In the genomic region with DNA sequence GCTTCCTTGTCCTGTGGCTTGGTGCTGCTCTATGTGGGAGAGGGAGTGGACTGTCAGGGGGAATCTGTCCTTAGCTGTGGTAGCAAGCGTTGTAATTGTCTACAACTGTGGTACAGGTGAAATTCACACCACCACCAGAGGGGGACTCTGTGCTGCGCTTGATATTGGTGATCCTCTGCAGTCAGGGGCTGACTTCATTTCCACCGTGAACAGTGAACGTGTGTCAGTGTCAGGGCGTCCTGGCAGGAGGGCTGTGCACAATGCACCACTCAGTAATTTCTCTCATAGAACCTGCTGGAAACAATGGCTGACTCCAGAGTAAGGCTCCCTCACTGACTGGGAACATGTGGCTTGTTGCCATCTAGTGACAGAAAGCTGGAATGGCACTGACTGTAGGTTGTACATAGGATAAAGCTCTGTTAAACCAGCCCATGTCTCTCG, we compare ENCODE assay signal across 9 mouse cellular contexts.
DNase-seq lines count a peak whose midpoint lies in the region; ATAC-seq and TF ChIP-seq lines count a peak whose summit lies in the region.
"Had no signal": no experiment of that assay in that cellular context is flagged by ENCODE, and none has a peak within 500 bp of the region (broad histone marks: within the 10 kb centered on the region; RNA-seq: fewer than 3 reads in every experiment).

No protein-coding gene starts in this region.

- H3K9ac ChIP-seq in heart, adult 2 months (ENCODE audit: low read depth, low read length), result no peak overlapping the region
- no peak overlapping the region for H3K9ac ChIP-seq in heart, embryonic 11.5 days (ENCODE audit: low read depth, low read length)
- no peak overlapping the region for H3K9ac ChIP-seq in limb, embryonic 11.5 days (ENCODE audit: low read length)
- H3K9ac ChIP-seq in midbrain, embryonic 14.5 days (replicated peaks; ENCODE audit: low read length), result no peak overlapping the region

- no peaks in the 10 kb centered on the region for H3K79me2 ChIP-seq in heart, adult 2 months (replicated peaks; ENCODE audit: control insufficient read depth, insufficient read depth, low read length)

- H3K4me2 ChIP-seq in heart, embryonic 11.5 days, result no peak overlapping the region
- H3K4me2 ChIP-seq in limb, embryonic 11.5 days (ENCODE audit: low read depth, severe bottlenecking), result no peak overlapping the region
- no peak overlapping the region for H3K4me2 ChIP-seq in midbrain, embryonic 14.5 days (ENCODE audit: low read length)

- peak; percentile 74 for TF ChIP-seq CTCF in heart, adult 2 months (IDR thresholded peaks at IDR 0.05)
- TF ChIP-seq CTCF in kidney, adult 2 months (conservative IDR thresholded peaks at IDR 0.05; ENCODE audit: insufficient read depth, insufficient read length, low read depth, low read length), result peak; percentile 65

- H3K4me1 ChIP-seq in heart, adult 2 months (ENCODE audit: control insufficient read depth, insufficient read depth, low read length), result no peaks in the 10 kb centered on the region
- no peaks in the 10 kb centered on the region for H3K4me1 ChIP-seq in heart, embryonic 11.5 days (ENCODE audit: control insufficient read depth, insufficient read depth, low read length)
- no peaks in the 10 kb centered on the region for H3K4me1 ChIP-seq in kidney, adult 2 months (ENCODE audit: control insufficient read depth, insufficient read depth, low read length)
- H3K4me1 ChIP-seq in limb, embryonic 11.5 days (ENCODE audit: control insufficient read depth, insufficient read depth, low read length), result no peaks in the 10 kb centered on the region
- H3K4me1 ChIP-seq in midbrain, embryonic 14.5 days (ENCODE audit: control insufficient read depth, insufficient read depth, low read length), result no peaks in the 10 kb centered on the region

- peak in 1 of 2 experiments; percentile 22 for DNase-seq in heart, adult 2 months
- DNase-seq in cerebellum, adult 9-10 months, result peak; percentile 49
- DNase-seq in frontal cortex, adult 2 months (ENCODE audit: extremely low spot score in 1 of 2, low spot score in 1 of 2), result peak; percentile 35 to 77
- peak; percentile 59 for DNase-seq in kidney, adult 2 months
- DNase-seq in limb, embryonic 11.5 days (ENCODE audit: low spot score), result peak; percentile 69
- DNase-seq in midbrain, embryonic 14.5 days, result peak; percentile 92
- DNase-seq in thymus, postnatal 14 days, result peak; percentile 33

- TF ChIP-seq POLR2A in heart, adult 2 months (IDR thresholded peaks at IDR 0.05; ENCODE audit: insufficient read depth, low read depth, low read length), result no peak
- no peak for TF ChIP-seq POLR2A in kidney, adult 2 months (IDR thresholded peaks at IDR 0.05; ENCODE audit: low read depth, low read length)

- H3K27me3 ChIP-seq in heart, adult 2 months (ENCODE audit: control insufficient read depth, insufficient read depth, low read length), result no peaks in the 10 kb centered on the region
- H3K27me3 ChIP-seq in heart, embryonic 11.5 days (ENCODE audit: control insufficient read depth, insufficient read depth, low read length), result no peaks in the 10 kb centered on the region
- no peaks in the 10 kb centered on the region for H3K27me3 ChIP-seq in kidney, adult 2 months (replicated peaks; ENCODE audit: control insufficient read depth, insufficient read depth, low read length)
- H3K27me3 ChIP-seq in limb, embryonic 11.5 days (ENCODE audit: control insufficient read depth, insufficient read depth, low read length), result no peaks in the 10 kb centered on the region
- no peaks in the 10 kb centered on the region for H3K27me3 ChIP-seq in midbrain, embryonic 14.5 days (ENCODE audit: control insufficient read depth, insufficient read depth, low read length)

- intact Hi-C loops in heart, adult 2 months (cut with DNase I), result loop anchor here (1.0 to 5.0 kb wide), 2 partner anchors 121 to 186 kb away; no protein-coding TSS in a partner anchor

- WGBS in heart, adult 2 months, result 23% methylated on average over 6 of the region's 6 CpGs
- 25% methylated on average over 6 of the region's 6 CpGs for WGBS in heart, embryonic 11.5 days (ENCODE audit: insufficient replicate concordance)
- 31% methylated on average over 6 of the region's 6 CpGs for WGBS in kidney, adult 2 months
- 30% methylated on average over 6 of the region's 6 CpGs for WGBS in limb, embryonic 11.5 days
- 18% methylated on average over 6 of the region's 6 CpGs for WGBS in midbrain, embryonic 14.5 days

- TF ChIP-seq EP300 in heart, adult 2 months (IDR thresholded peaks at IDR 0.05; ENCODE audit: insufficient read depth, low read depth, low read length), result no peak

- H3K9me3 ChIP-seq in heart, embryonic 11.5 days (replicated peaks; ENCODE audit: control insufficient read depth, low read length), result no peaks in the 10 kb centered on the region
- no peaks in the 10 kb centered on the region for H3K9me3 ChIP-seq in limb, embryonic 11.5 days (ENCODE audit: control insufficient read depth, low read length)
- H3K9me3 ChIP-seq in midbrain, embryonic 14.5 days (ENCODE audit: control insufficient read depth, low read length), result no peaks in the 10 kb centered on the region

- H3K36me3 ChIP-seq in heart, adult 2 months (ENCODE audit: control insufficient read depth, insufficient read depth, low read length), result no peaks in the 10 kb centered on the region
- H3K36me3 ChIP-seq in heart, embryonic 11.5 days (ENCODE audit: control insufficient read depth, insufficient read depth, low read length), result no peaks in the 10 kb centered on the region
- H3K36me3 ChIP-seq in kidney, adult 2 months (ENCODE audit: control insufficient read depth, insufficient read depth, low read length), result no peaks in the 10 kb centered on the region
- no peaks in the 10 kb centered on the region for H3K36me3 ChIP-seq in limb, embryonic 11.5 days (ENCODE audit: control insufficient read depth, insufficient read depth, low read length)
- H3K36me3 ChIP-seq in midbrain, embryonic 14.5 days (ENCODE audit: control insufficient read depth, insufficient read depth, low read length), result no peaks in the 10 kb centered on the region

- no peak for ATAC-seq in heart, embryonic 11.5 days (replicated peaks; ENCODE audit: insufficient number of reproducible peaks, low FRiP score, low TSS enrichment)
- ATAC-seq in limb, embryonic 11.5 days (ENCODE audit: insufficient number of reproducible peaks, low FRiP score, low TSS enrichment, low read depth), result peak; percentile 47; the same call in 1 of the 2 replicates
- peak; percentile 84 for ATAC-seq in midbrain, embryonic 14.5 days (ENCODE audit: low FRiP score, low TSS enrichment)

- no peak overlapping the region for H3K4me3 ChIP-seq in heart, adult 2 months
- H3K4me3 ChIP-seq in heart, embryonic 11.5 days (ENCODE audit: low read depth, low read length), result no peak overlapping the region
- H3K4me3 ChIP-seq in kidney, adult 2 months (ENCODE audit: insufficient read depth, low read depth, low read length), result no peak overlapping the region
- H3K4me3 ChIP-seq in limb, embryonic 11.5 days (ENCODE audit: low read depth, low read length), result no peak overlapping the region
- no peak overlapping the region for H3K4me3 ChIP-seq in midbrain, embryonic 14.5 days (replicated peaks; ENCODE audit: low read depth, low read length)
- H3K4me3 ChIP-seq: myocyte had no signal

- no peak overlapping the region for H3K27ac ChIP-seq in heart, adult 2 months
- H3K27ac ChIP-seq in heart, embryonic 11.5 days (ENCODE audit: low read depth, low read length), result no peak overlapping the region
- no peak overlapping the region for H3K27ac ChIP-seq in kidney, adult 2 months (ENCODE audit: insufficient read depth, low read depth, low read length)
- no peak overlapping the region for H3K27ac ChIP-seq in limb, embryonic 11.5 days (replicated peaks; ENCODE audit: low read depth, low read length)
- 0 out of 2 replicates have a peak overlapping the region, but pooled peaks have one; percentile 27 for H3K27ac ChIP-seq in midbrain, embryonic 14.5 days (replicated peaks; ENCODE audit: low read depth, low read length)
